Mouse (Mus musculus): ENCODE results near the gene Kcnq2.

DNA sequence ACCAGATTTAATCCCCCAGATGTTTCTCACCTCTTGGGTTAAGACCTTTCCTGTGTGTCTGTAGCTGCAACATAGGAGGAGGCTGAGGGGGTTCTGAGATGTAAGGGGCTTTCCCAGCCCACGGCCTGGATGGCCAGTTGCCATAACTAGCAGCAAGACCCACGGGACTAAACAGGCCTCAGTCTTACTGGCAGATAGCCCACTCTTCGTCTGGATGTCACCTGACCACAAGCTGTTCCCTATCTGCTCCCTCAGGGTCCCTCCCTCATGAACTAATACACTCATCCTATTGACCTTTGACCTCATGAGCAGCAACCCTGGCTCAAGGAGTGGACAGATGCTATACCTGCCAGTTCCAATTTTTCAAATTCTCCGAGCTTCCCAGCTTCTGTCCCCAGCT, 51.2 kb downstream of the Kcnq2 start:
- TF ChIP-seq CTCF (IDR thresholded peaks at IDR 0.05; ENCODE audit: low read depth) = no peak
- no peak for TF ChIP-seq EP300 (IDR thresholded peaks at IDR 0.05; ENCODE audit: low read depth)

All from heart, postnatal 0 days (tissue).